Mouse (Mus musculus): ENCODE results near the gene Cdc7.

GRCm38 (mm10) chr5:106966443-106966842 is 2.3 kb downstream of the Cdc7 start:
- TF ChIP-seq EP300 (IDR thresholded peaks at IDR 0.05; ENCODE audit: low read depth) = no peak
- no peak for TF ChIP-seq CTCF (IDR thresholded peaks at IDR 0.05; ENCODE audit: low read depth)

All from heart, postnatal 0 days (tissue).